ENCODE assay signal across 8 mouse cellular contexts in the genomic region with DNA sequence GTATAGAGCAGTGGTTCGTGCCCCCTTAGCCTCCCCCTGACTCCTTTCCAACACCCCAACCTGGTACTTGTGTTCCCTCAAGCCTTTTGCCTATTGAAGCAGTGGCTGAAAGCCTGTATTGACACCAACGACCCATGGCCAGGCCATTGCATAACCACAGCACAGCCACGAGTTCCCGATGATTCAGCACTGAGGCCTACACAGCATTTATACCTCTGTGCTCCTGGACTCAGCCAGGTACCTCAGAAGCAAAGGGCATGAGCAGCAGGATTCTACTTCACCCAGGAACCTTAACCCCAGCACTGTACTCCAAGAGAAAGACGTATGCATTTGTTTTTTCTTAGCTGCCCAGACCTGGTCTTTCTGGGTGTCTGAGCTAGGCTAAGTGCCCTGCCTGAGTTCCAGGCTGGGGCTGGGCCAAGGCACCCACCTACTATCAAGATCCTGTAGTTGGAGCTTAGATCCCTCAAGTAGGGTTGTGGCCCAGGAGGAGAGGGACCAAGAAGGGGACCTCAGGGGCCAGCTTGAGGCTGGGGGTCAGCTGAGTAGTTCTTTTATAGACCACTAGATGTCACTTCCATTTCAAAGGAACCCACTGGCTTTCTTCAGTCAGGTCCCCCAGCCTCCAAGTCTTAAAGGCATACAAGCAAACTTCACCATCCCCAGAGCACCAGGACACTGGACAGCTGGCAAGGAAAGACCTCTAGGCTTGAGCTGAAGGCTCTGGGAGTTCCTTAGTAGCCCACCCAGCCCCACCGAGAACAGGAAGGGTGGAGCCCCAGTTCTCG.
DNase-seq lines count a peak whose midpoint lies in the region; ATAC-seq lines count a peak whose summit lies in the region.

No protein-coding gene starts in this region.

- no peak for DNase-seq in heart, postnatal 14 days
- DNase-seq in adrenal gland, adult 8-10 months: peak; percentile 61
- no peak for DNase-seq in layer of hippocampus, postnatal 36 days
- no peak for DNase-seq in right cerebral cortex, postnatal 10 days (ENCODE audit: low spot score in 2 of 2)
- DNase-seq in thymus, adult 18-20 months: no peak

- ATAC-seq in heart, embryonic 12.5 days (ENCODE audit: insufficient number of reproducible peaks, low FRiP score): 0 out of 2 replicates have a peak, but pooled peaks have one; percentile 33
- ATAC-seq in kidney, embryonic 14.5 days (ENCODE audit: low FRiP score, low TSS enrichment): peak; percentile 56
- ATAC-seq in megakaryocyte, adult 5-6 weeks (ENCODE audit: poor library complexity, severe bottlenecking): peak; percentile 73

- H3K9ac ChIP-seq in heart, embryonic 12.5 days: no peak overlapping the region
- H3K9ac ChIP-seq in kidney, embryonic 14.5 days (ENCODE audit: low read depth, low read length): no peak overlapping the region

- no peak overlapping the region for H3K27ac ChIP-seq in heart, embryonic 12.5 days (ENCODE audit: poor library complexity, severe bottlenecking)
- no peak overlapping the region for H3K27ac ChIP-seq in kidney, embryonic 14.5 days (ENCODE audit: low read depth, low read length)

- 80% methylated on average over 7 of the region's 7 CpGs for WGBS in heart, embryonic 12.5 days
- 81% methylated on average over 7 of the region's 7 CpGs for WGBS in kidney, embryonic 14.5 days

- no peak overlapping the region for H3K4me2 ChIP-seq in heart, embryonic 12.5 days
- H3K4me2 ChIP-seq in kidney, embryonic 14.5 days (replicated peaks; ENCODE audit: low read depth, low read length): no peak overlapping the region

- H3K27me3 ChIP-seq in heart, embryonic 12.5 days (replicated peaks): 0 out of 2 replicates have a peak, but pooled peaks cover 4% of the 10 kb centered on the region
- H3K27me3 ChIP-seq in kidney, embryonic 14.5 days (ENCODE audit: control insufficient read depth, insufficient read depth, low read length): no peaks in the 10 kb centered on the region

- H3K4me3 ChIP-seq in heart, embryonic 12.5 days: no peak overlapping the region
- H3K4me3 ChIP-seq in kidney, embryonic 14.5 days (ENCODE audit: low read length): no peak overlapping the region

- intact Hi-C loops in heart, postnatal 14 days (cut with DNase I): loop anchor here (5.0 to 10.0 kb wide), 3 partner anchors 44 to 177 kb away; a partner anchor contains a TSS

- H3K4me1 ChIP-seq in heart, embryonic 12.5 days (replicated peaks): peaks cover 11% of the 10 kb centered on the region
- H3K4me1 ChIP-seq in kidney, embryonic 14.5 days (ENCODE audit: control insufficient read depth, insufficient read depth, low read length): 0 out of 2 replicates have a peak, but pooled peaks cover 4% of the 10 kb centered on the region

- H3K36me3 ChIP-seq in heart, embryonic 12.5 days: no peaks in the 10 kb centered on the region
- no peaks in the 10 kb centered on the region for H3K36me3 ChIP-seq in kidney, embryonic 14.5 days (ENCODE audit: control insufficient read depth, insufficient read depth, low read length)

- H3K9me3 ChIP-seq in heart, embryonic 12.5 days (replicated peaks): no peaks in the 10 kb centered on the region
- no peaks in the 10 kb centered on the region for H3K9me3 ChIP-seq in kidney, embryonic 14.5 days (ENCODE audit: control insufficient read depth, low read length)
